Mouse (Mus musculus) midbrain, embryonic 15.5 days (tissue): Measurements from ENCODE around the gene Rnf6. TPM values are rescaled to one million over a fixed set of nuclear protein-coding genes. Genes with fewer than 3 reads are reported as not detected.
"Not testable (repeated sequence)": the region's sequence is repeated elsewhere in the genome, so short reads cannot be mapped to it uniquely, and the experiment has no call there.

Experiments used
- ATAC-seq: fragments of 200-750 bp; cut with Nextera tagmentation; replicated peaks from 2 replicates; pipeline ENCODE4 v1.8.0; 2017; ENCODE audit warnings: moderate TSS enrichment
- H3K27ac ChIP-seq: fragments of 300-500 bp; sonication (generic); 2 replicates; pipeline ENCODE4 v1.5.1; 2015; ENCODE audit warnings: mild to moderate bottlenecking, inconsistent platforms
- H3K27me3 ChIP-seq: fragments of 300-500 bp; sonication (generic); replicated peaks from 2 replicates; pipeline ENCODE4 v1.6.1; 2015; ENCODE audit warnings: inconsistent platforms
- H3K36me3 ChIP-seq: fragments of 300-500 bp; sonication (generic); replicated peaks from 2 replicates; pipeline ENCODE4 v1.6.1; 2015; ENCODE audit warnings: inconsistent platforms
- H3K4me1 ChIP-seq: fragments of 300-500 bp; sonication (generic); 2 replicates; pipeline ENCODE4 v1.6.1; 2015; ENCODE audit warnings: inconsistent platforms
- H3K4me2 ChIP-seq: fragments of 300-500 bp; sonication (generic); 2 replicates; pipeline ENCODE4 v1.6.1; 2015; ENCODE audit warnings: inconsistent platforms, mild to moderate bottlenecking, moderate library complexity
- H3K4me3 ChIP-seq: fragments of 300-500 bp; sonication (generic); 2 replicates; pipeline ENCODE4 v1.5.1; 2015; ENCODE audit warnings: mild to moderate bottlenecking, inconsistent platforms
- H3K9ac ChIP-seq: fragments of 300-500 bp; sonication (generic); 2 replicates; pipeline ENCODE4 v1.6.1; 2015; ENCODE audit warnings: mild to moderate bottlenecking, inconsistent platforms
- H3K9me3 ChIP-seq: fragments of 300-500 bp; sonication (generic); 2 replicates; pipeline ENCODE4 v1.6.1; 2016; ENCODE audit warnings: inconsistent platforms
- WGBS: fragments of 180-500 bp; shearing (Covaris S2); methylation state at CpG from one replicate; pipeline ENCODE4 v1.1.7; 2015; ENCODE audit warnings: mixed read lengths; 5-methylcytosine and 5-hydroxymethylcytosine counted together
- polyA plus RNA-seq: library from polyadenylated mRNA; unstranded; fragments of >200 nt; fragmentation: Nextera tagmentation; extraction: Ambion mirVana; gene quantifications from 2 replicates; pipeline ENCODE4 v1.2.1, GENCODE M21; 2015

Gene Rnf6
- polyA plus RNA-seq, 1 experiment from 2014 or later: 33.6 TPM

DNA sequence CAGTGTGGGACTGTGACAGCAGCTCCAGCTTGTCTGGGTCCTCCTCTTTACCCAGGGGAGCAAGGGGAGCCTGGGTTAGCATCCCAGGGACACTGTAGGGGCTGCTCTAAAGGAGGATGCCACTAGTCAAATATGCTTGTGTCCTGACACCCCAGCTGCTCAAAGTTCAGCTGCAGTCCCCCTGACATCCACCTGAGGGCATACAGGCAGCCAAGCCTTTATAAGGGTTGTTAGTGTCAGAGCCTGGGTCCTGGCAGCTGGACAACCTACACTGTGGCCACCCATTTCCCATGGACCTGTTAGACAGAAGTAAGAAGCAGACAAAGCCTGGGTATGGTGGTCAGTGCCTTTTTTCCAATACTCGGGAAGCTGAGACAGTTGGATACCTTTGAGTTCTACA, 33.2 kb downstream of the Rnf6 start:
- WGBS: 88% methylated on average over 1 of the region's 1 CpGs
- no peaks in the 10 kb centered on the region for H3K36me3 ChIP-seq
- H3K9ac ChIP-seq: no peak overlapping the region
- no peaks in the 10 kb centered on the region for H3K4me1 ChIP-seq
- no peak overlapping the region for H3K4me2 ChIP-seq
- no peaks in the 10 kb centered on the region for H3K9me3 ChIP-seq
- no peak for ATAC-seq
- H3K4me3 ChIP-seq: no peak overlapping the region
- H3K27me3 ChIP-seq: no peaks in the 10 kb centered on the region
- no peak overlapping the region for H3K27ac ChIP-seq

DNA sequence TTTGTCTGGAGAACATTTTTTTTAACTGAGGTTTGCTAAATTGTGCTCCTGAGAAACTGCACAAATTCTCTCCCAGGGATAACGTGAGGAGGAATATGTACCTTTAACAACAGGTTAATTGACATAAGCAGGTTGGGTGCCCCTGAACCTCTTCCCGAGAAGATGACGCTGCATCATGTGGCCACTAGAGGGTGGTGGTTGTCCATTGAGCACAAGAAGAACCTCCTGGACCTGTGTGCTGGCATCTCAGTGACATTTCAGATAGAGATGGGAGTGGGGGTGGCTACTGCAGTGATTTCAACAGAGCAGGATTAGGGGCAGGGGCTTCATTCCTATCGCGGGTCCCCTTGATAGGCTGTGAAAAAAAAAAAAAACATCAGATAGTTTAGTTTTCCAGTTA, 33.9 kb downstream of the Rnf6 start:
- not testable (repeated sequence) for H3K4me2 ChIP-seq, H3K4me3 ChIP-seq, H3K4me1 ChIP-seq, H3K9ac ChIP-seq, H3K27ac ChIP-seq, H3K27me3 ChIP-seq, ATAC-seq, H3K36me3 ChIP-seq, H3K9me3 ChIP-seq
- 42% methylated on average over 5 of the region's 5 CpGs for WGBS

DNA sequence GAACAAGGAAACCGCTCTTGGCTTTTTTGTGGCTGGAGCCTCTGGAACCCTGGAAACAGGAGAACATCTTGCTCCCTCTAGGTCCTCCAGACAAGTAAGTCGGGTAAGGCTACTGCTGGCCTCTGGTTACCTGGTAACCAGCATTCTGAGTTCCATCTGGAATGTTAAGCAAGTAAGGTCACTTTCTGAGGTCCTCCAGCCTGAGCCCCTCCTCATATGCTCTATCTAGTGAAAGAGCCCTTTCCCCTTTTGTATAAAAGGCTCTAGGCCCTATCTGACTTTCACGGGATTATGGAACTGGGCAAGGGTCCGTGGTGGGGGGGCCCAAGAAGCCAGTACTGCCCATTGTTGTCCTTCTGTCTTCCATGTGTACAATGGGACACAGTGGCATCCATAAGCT, 36.2 kb downstream of the Rnf6 start, which contains the start of gene 1700001J03Rik:
Gene 1700001J03Rik, minus strand, starts transcription at position 101 of the 400 bp plus-strand sequence.
- not testable (repeated sequence) for H3K27me3 ChIP-seq, H3K9ac ChIP-seq, ATAC-seq

DNA sequence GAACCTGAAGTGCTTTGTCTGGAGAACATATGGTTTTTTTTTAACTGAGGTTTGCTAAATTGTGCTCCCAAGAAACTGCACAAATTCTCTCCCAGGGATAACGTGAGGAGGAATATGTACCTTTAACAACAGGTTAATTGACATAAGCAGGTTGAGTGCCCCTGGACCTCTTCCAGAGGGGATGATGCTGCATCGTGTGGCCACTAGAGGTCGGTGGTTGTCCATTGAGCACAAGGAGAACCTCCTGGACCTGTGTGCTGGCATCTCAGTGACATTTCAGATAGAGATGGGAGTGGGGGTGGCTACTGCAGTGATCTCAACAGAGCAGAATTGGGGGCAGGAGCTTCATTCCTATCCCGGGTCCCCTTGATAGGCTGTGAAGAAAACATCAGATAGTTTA, 48.6 kb downstream of the Rnf6 start:
- H3K27me3 ChIP-seq, H3K9ac ChIP-seq, H3K27ac ChIP-seq, H3K4me3 ChIP-seq, H3K36me3 ChIP-seq, H3K4me1 ChIP-seq, ATAC-seq, H3K4me2 ChIP-seq, H3K9me3 ChIP-seq: not testable (repeated sequence)
- 66% methylated on average over 4 of the region's 4 CpGs for WGBS

More for the DNA sequence above, 36.2 kb downstream of the Rnf6 start, which contains the start of gene 1700001J03Rik:
- not testable (repeated sequence) for H3K36me3 ChIP-seq, H3K4me1 ChIP-seq, H3K4me2 ChIP-seq, H3K4me3 ChIP-seq, H3K9me3 ChIP-seq, H3K27ac ChIP-seq
- WGBS: 78% methylated on average over 4 of the region's 4 CpGs

DNA sequence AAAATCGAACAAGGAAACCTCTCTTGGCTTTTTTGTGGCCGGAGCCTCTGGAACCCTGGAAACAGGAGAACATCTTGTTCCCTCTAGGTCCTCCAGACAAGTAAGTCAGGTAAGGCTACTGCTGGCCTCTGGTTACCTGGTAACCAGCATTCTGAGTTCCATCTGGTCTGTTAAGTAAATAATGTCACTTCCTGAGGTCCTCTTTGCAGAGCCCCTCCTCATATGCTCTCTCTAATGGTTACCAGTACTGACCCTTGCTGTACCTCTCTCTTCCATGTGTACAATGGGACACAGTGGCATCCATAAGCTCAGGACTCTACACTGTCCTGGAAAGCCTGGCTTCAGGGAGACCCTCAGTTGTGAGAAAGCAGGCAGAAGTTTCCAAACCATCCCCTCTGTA, 50.7 kb downstream of the Rnf6 start, which contains the start of gene Gm6309:
Gene Gm6309, minus strand, starts transcription at position 101 of the 400 bp plus-strand sequence.
- 79% methylated on average over 2 of the region's 2 CpGs for WGBS
- H3K4me1 ChIP-seq, H3K4me3 ChIP-seq, H3K27me3 ChIP-seq, ATAC-seq, H3K36me3 ChIP-seq, H3K9me3 ChIP-seq, H3K9ac ChIP-seq, H3K27ac ChIP-seq, H3K4me2 ChIP-seq: not testable (repeated sequence)

DNA sequence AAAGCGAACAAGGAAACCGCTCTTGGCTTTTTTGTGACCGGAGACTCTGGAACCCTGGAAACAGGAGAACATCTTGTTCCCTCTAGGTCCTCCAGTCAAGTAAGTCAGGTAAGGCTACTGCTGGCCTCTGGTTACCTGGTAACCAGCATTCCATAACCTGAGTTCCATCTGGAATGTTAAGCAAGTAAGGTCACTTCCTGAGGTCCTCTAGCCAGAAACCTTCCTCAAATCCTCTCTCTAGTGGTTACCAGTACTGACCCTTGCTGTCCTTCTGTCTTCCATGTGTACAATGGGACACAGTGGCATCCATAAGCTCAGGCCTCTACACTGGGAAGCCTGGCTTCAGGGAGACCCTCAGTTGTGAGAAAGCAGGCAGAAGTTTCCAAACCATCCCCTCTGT, 60.9 kb downstream of the Rnf6 start, which contains the start of gene Gm5565:
Gene Gm5565, minus strand, starts transcription at position 101 of the 400 bp plus-strand sequence.
- H3K27me3 ChIP-seq, H3K9ac ChIP-seq, H3K4me3 ChIP-seq, H3K36me3 ChIP-seq, H3K9me3 ChIP-seq, H3K27ac ChIP-seq, H3K4me1 ChIP-seq, H3K4me2 ChIP-seq, ATAC-seq: not testable (repeated sequence)
- WGBS: 97% methylated on average over 3 of the region's 3 CpGs

Other genes starting within 250 kb of the Rnf6 start
- gene Cyp3a25, start 211.9 kb downstream of the Rnf6 start, polyA plus RNA-seq: not detected in 2 replicates
- not detected in 2 replicates for gene Cyp3a59, start 142.3 kb downstream of the Rnf6 start, polyA plus RNA-seq
- not detected in 2 replicates for gene Gm5565, start 61.0 kb downstream of the Rnf6 start, polyA plus RNA-seq
- gene Gm6309, start 50.8 kb downstream of the Rnf6 start, polyA plus RNA-seq: not detected in 2 replicates
- 0.41 TPM in 1 of 2 replicates, not detected in the other for gene 1700001J03Rik, start 36.3 kb downstream of the Rnf6 start, polyA plus RNA-seq
- 19.5 and 21.2 TPM in 2 replicates for gene Cdk8, start 9.7 kb upstream of the Rnf6 start, polyA plus RNA-seq
- gene Wasf3, start 163.4 kb upstream of the Rnf6 start, polyA plus RNA-seq: 18.5 and 18.8 TPM in 2 replicates